Mouse (Mus musculus) neural tube, embryonic 15.5 days (tissue): ENCODE data around the gene Hoxb9. TPM values are rescaled to one million over a fixed set of nuclear protein-coding genes. Genes with fewer than 3 reads are reported as not detected.

Source experiments
- ATAC-seq: fragments of 200-750 bp; cut with Nextera tagmentation; 2 replicates; pipeline ENCODE4 v1.8.0; 2017; ENCODE audit warnings: mild to moderate bottlenecking, moderate TSS enrichment, moderate library complexity; ENCODE audit not compliant: low FRiP score
- H3K27ac ChIP-seq: fragments of 300-500 bp; sonication (generic); replicated peaks from 2 replicates; pipeline ENCODE4 v1.5.1; 2015; ENCODE audit warnings: mild to moderate bottlenecking, inconsistent platforms
- H3K27me3 ChIP-seq: fragments of 300-500 bp; sonication (generic); replicated peaks from 2 replicates; pipeline ENCODE4 v1.6.1; 2015; ENCODE audit warnings: inconsistent platforms
- H3K36me3 ChIP-seq: fragments of 300-500 bp; sonication (generic); 2 replicates; pipeline ENCODE4 v1.6.1; 2015; ENCODE audit warnings: inconsistent platforms
- H3K4me1 ChIP-seq: fragments of 300-500 bp; sonication (generic); 2 replicates; pipeline ENCODE4 v1.6.1; 2015; ENCODE audit warnings: inconsistent platforms
- H3K4me2 ChIP-seq: fragments of 300-500 bp; sonication (generic); 2 replicates; pipeline ENCODE4 v1.6.1; 2015; ENCODE audit warnings: inconsistent platforms, mild to moderate bottlenecking, moderate library complexity
- H3K4me3 ChIP-seq: fragments of 300-500 bp; sonication (generic); replicated peaks from 2 replicates; pipeline ENCODE4 v1.5.1; 2015; ENCODE audit warnings: mild to moderate bottlenecking, inconsistent platforms
- H3K9ac ChIP-seq: fragments of 300-500 bp; sonication (generic); replicated peaks from 2 replicates; pipeline ENCODE4 v1.6.1; 2015; ENCODE audit warnings: mild to moderate bottlenecking, inconsistent platforms
- H3K9me3 ChIP-seq: fragments of 300-500 bp; sonication (generic); replicated peaks from 2 replicates; pipeline ENCODE4 v1.6.1; 2016; ENCODE audit warnings: inconsistent platforms
- WGBS: fragments of 180-500 bp; shearing (Covaris S2); methylation state at CpG from one replicate; pipeline ENCODE4 v1.1.7; 2015; ENCODE audit warnings: mixed read lengths; 5-methylcytosine and 5-hydroxymethylcytosine counted together
- polyA plus RNA-seq: library from polyadenylated mRNA; unstranded; fragments of >200 nt; fragmentation: Nextera tagmentation; extraction: Ambion mirVana; gene quantifications from 2 replicates; pipeline ENCODE4 v1.2.1, GENCODE M21; 2015

Gene Hoxb9
- polyA plus RNA-seq, 1 experiment from 2014 or later: 57.5 TPM

DNA sequence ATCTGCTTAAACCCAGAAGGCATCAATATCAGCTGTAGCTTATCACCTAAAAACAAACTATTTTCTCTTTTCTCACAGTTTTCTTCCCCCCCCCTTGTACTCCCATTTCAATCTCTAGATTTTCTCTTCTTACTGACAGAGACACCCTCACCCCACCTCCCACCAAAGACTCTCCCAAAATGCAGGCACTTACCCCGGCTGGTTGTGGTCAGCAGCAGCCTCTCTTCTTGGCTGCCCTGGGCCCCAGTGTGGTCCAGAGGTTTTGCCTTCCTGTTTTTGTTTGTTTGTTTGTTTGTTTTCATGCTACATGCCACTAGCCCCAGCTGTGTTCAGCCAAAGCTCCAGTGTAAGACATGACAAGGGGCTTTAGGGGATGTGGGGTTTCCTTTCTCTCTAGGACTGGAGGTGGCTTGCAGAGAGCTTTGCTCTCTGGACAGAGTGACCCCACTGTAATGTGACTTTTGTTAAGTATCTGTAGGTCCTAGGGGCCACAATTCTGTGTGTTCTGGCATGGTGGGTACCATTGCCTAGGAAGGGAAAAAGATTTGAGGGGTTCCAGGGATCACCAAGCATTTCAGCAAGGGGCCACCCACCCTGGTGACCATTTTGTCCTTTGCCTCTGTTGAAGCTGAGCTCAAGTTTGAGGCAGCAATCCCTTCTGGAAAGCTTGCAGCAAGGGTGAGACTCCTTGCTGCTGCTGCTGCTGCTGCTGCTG, 3.1 kb upstream of the Hoxb9 start:
- H3K4me2 ChIP-seq: peak overlapping the region; percentile 87; the same call in 1 of the 2 replicates
- no peaks in the 10 kb centered on the region for H3K9me3 ChIP-seq
- 0 out of 2 replicates have a peak, but pooled peaks cover 2% of the 10 kb centered on the region for H3K27me3 ChIP-seq
- peaks cover 76% of the 10 kb centered on the region for H3K4me1 ChIP-seq
- H3K9ac ChIP-seq: no peak overlapping the region; the same call in 1 of the 2 replicates
- H3K27ac ChIP-seq: 0 out of 2 replicates have a peak overlapping the region, but pooled peaks have one; percentile 99
- no peaks in the 10 kb centered on the region for H3K36me3 ChIP-seq
- no peak for ATAC-seq
- WGBS: 42% methylated on average over 1 of the region's 1 CpGs
- H3K4me3 ChIP-seq: no peak overlapping the region

DNA sequence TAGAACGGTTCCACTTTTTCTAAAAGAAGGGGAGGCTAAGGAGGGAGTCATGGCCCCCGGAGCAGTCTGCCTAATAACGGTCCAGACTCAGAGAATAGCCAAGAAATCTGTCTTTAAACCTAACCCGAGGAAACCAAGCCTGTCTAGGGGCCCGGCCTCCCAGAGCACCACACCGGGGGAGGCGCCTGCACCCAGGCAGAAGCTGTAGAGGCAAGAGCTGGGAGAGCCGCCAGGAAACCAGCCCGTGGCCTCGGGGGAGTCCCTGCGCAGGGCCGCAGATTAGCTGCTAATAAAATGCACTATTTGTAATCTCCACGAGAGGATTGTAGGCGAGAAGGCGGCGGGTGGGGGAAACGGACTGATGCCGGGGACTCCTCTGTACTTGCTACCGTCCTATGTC, 1.4 kb upstream of the Hoxb9 start:
- Histone ChIP-seq H3K9me3 (no peaks in the 10 kb centered on the region), H3K4me1 (peaks cover 79% of the 10 kb centered on the region), H3K36me3 (no peaks in the 10 kb centered on the region), H3K9ac (peak overlapping the region; percentile 96), H3K4me2 (peak overlapping the region; percentile 87), H3K27ac (peak overlapping the region; percentile 99), H3K4me3 (peak overlapping the region; percentile 59), H3K27me3 (no peaks in the 10 kb centered on the region)
- no peak for ATAC-seq
- WGBS: 1% methylated on average over 19 of the region's 19 CpGs

DNA sequence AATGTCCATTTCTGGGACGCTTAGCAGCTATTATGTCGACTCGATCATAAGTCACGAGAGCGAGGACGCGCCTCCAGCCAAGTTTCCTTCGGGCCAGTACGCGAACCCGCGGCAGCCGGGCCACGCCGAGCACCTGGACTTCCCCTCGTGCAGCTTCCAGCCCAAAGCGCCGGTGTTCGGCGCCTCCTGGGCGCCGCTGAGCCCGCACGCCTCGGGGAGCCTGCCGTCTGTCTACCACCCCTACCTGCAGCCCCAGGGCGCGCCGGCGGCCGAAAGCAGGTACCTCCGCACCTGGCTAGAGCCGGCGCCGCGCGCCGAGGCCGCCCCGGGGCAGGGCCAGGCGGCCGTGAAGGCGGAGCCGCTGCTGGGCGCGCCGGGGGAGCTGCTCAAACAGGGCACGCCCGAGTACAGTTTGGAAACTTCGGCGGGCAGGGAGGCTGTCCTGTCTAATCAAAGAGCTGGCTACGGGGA, 319 bp downstream of the Hoxb9 start:
- under 1% methylated on average over 52 of the region's 52 CpGs for WGBS
- Histone ChIP-seq H3K9ac (peak overlapping the region; percentile 96), H3K4me1 (peaks cover 84% of the 10 kb centered on the region), H3K9me3 (no peaks in the 10 kb centered on the region), H3K4me3 (peak overlapping the region; percentile 59), H3K27me3 (no peaks in the 10 kb centered on the region), H3K27ac (peak overlapping the region; percentile 99), H3K4me2 (peak overlapping the region; percentile 87), H3K36me3 (no peaks in the 10 kb centered on the region)
- ATAC-seq: peak; percentile 18

- Histone ChIP-seq H3K27me3 (no peaks in the 10 kb centered on the region), H3K4me2 (peak overlapping the region; percentile 87), H3K9ac (peak overlapping the region; percentile 96), H3K27ac (peak overlapping the region; percentile 99), H3K4me3 (peak overlapping the region; percentile 59), H3K4me1 (peaks cover 87% of the 10 kb centered on the region), H3K36me3 (no peaks in the 10 kb centered on the region), H3K9me3 (no peaks in the 10 kb centered on the region)
- peak; percentile 53 for ATAC-seq
- WGBS: under 1% methylated on average over 58 of the region's 58 CpGs
These were observed 1.0 kb downstream of the Hoxb9 start for GRCm38 (mm10) chr11:96272024-96272921.

DNA sequence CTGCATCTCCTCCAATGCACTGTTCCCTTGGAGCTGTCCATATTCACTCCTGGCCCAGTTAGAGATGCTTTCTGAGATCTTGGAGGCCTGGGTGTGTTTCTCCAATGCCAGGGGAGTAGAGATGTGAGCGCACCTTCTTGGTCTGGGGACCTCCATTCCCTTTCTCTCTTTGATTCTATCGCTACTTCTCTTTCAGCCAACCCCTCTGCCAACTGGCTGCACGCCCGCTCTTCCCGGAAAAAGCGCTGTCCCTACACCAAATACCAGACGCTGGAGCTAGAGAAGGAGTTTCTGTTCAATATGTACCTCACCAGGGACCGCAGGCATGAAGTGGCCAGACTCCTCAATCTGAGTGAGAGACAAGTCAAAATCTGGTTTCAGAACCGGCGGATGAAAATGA, 3.2 kb downstream of the Hoxb9 start:
- Histone ChIP-seq H3K36me3 (no peaks in the 10 kb centered on the region), H3K4me1 (peaks cover 96% of the 10 kb centered on the region), H3K4me3 (peak overlapping the region; percentile 59), H3K9me3 (no peaks in the 10 kb centered on the region), H3K9ac (peak overlapping the region; percentile 96), H3K27me3 (no peaks in the 10 kb centered on the region), H3K27ac (peak overlapping the region; percentile 99), H3K4me2 (peak overlapping the region; percentile 87)
- no peak for ATAC-seq
- WGBS: 23% methylated on average over 10 of the region's 10 CpGs

DNA sequence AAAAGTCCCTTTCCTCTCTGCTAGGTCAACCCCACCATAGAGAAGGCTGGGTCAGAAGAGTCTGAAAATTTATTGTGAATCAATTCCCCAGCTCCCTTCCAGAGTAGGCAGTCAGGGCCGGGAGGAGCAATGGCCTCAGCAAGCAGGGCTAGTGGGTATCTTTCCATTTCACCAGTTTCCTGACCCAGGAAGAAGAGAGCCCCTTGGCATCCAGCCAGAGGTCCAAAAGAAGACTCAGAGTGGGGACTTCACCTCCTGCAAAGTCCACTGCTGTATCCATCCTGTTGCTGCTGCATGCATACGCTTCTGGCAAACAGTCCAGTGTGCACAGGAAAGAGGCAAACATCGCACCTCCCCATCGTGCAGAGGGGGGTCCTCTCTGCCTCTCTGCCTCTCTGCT, 4.6 kb downstream of the Hoxb9 start:
- peak overlapping the region; percentile 99 for H3K27ac ChIP-seq
- no peaks in the 10 kb centered on the region for H3K27me3 ChIP-seq
- peak overlapping the region; percentile 96 for H3K9ac ChIP-seq
- H3K36me3 ChIP-seq: no peaks in the 10 kb centered on the region
- ATAC-seq: no peak
- no peaks in the 10 kb centered on the region for H3K9me3 ChIP-seq
- H3K4me1 ChIP-seq: peaks cover 94% of the 10 kb centered on the region
- WGBS: 10% methylated on average over 4 of the region's 4 CpGs
- peak overlapping the region; percentile 59 for H3K4me3 ChIP-seq
- H3K4me2 ChIP-seq: peak overlapping the region; percentile 87

- Histone ChIP-seq H3K4me1 (peaks cover 89% of the 10 kb centered on the region), H3K4me3 (peak overlapping the region; percentile 29), H3K27ac (peak overlapping the region; percentile 99), H3K27me3 (no peaks in the 10 kb centered on the region), H3K9me3 (no peaks in the 10 kb centered on the region), H3K36me3 (no peaks in the 10 kb centered on the region), H3K4me2 (peak overlapping the region; percentile 87), H3K9ac (peak overlapping the region; percentile 59)
- WGBS: 2% methylated on average over 35 of the region's 35 CpGs
- ATAC-seq: no peak
These were observed 6.1 kb downstream of the Hoxb9 start for GRCm38 (mm10) chr11:96277151-96278044.

DNA sequence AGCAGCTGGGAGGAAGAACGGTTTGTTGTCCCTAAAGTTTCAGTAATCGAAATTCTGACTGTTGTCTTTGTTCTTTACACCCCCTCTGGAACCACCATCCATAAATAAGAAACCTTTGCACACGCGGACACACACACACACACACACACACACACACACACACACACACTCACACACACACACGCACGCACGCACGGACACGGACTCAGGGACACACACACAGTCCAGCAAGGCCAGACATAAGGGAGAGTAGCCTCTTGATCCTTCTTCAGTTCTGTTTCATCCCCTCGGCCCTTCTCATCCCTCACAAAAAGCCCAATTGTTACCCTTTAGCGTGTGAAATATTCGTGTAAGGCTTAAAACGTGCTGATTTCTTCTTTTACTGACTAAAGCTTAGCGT, 7.1 kb downstream of the Hoxb9 start:
- H3K4me1 ChIP-seq: peaks cover 80% of the 10 kb centered on the region
- H3K4me2 ChIP-seq: peak overlapping the region; percentile 87
- no peaks in the 10 kb centered on the region for H3K27me3 ChIP-seq
- no peaks in the 10 kb centered on the region for H3K9me3 ChIP-seq
- ATAC-seq: no peak
- peak overlapping the region; percentile 29 for H3K4me3 ChIP-seq
- H3K27ac ChIP-seq: peak overlapping the region; percentile 99
- H3K9ac ChIP-seq: peak overlapping the region; percentile 59
- WGBS: 4% methylated on average over 14 of the region's 14 CpGs
- no peaks in the 10 kb centered on the region for H3K36me3 ChIP-seq

- peak; percentile 63; the same call in 1 of the 2 replicates for ATAC-seq
- H3K36me3 ChIP-seq: no peaks in the 10 kb centered on the region
- under 1% methylated on average over 9 of the region's 9 CpGs for WGBS
- H3K27me3 ChIP-seq: no peaks in the 10 kb centered on the region
- H3K4me3 ChIP-seq: peak overlapping the region; percentile 60
- H3K9me3 ChIP-seq: no peaks in the 10 kb centered on the region
- H3K27ac ChIP-seq: peak overlapping the region; percentile 99
- peak overlapping the region; percentile 83 for H3K9ac ChIP-seq
- peak overlapping the region; percentile 87 for H3K4me2 ChIP-seq
- peaks cover 75% of the 10 kb centered on the region for H3K4me1 ChIP-seq
These were observed 7.5 kb downstream of the Hoxb9 start for GRCm38 (mm10) chr11:96278773-96279172.

- Histone ChIP-seq H3K4me3 (peak overlapping the region; percentile 60), H3K27ac (peak overlapping the region; percentile 99), H3K4me1 (peaks cover 67% of the 10 kb centered on the region), H3K36me3 (no peaks in the 10 kb centered on the region), H3K27me3 (no peaks in the 10 kb centered on the region), H3K9ac (peak overlapping the region; percentile 83), H3K4me2 (peak overlapping the region; percentile 87), H3K9me3 (no peaks in the 10 kb centered on the region)
- ATAC-seq: no peak
- 1% methylated on average over 31 of the region's 31 CpGs for WGBS
These were observed 8.4 kb downstream of the Hoxb9 start for GRCm38 (mm10) chr11:96279421-96280233.
